Comparison of ENCODE assay signal across 34 mouse cellular contexts in the genomic region with DNA sequence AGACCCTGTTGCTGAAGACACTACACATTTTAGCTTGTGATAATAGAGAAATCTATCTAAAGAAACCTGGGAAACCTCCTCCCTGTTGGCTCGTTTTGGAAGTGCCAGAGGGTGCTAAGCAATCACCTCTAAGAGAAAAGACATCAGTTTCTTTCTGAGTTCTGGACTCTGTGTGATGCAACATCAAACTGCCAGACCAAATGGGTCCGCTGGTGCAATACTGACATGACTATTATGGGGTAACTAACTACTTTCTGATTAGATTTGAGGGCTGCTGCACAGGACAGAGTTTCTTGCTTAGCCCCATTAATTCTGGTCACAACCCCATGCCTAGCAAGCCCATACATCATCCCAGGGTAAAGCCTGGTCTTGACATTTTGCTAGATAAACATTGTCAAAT.
"Had no signal": no experiment of that assay in that cellular context is flagged by ENCODE, and none has a peak within 500 bp of the region (broad histone marks: within the 10 kb centered on the region; RNA-seq: fewer than 3 reads in every experiment).

No protein-coding gene starts in this region.

- ATAC-seq: hindbrain, embryonic 16.5 days; hindbrain, postnatal 0 days; inflammation-experienced regulatory T-cells, adult 6 months; intestine, embryonic 15.5 days; intestine, embryonic 16.5 days; intestine, postnatal 0 days had no signal

- H3K27me3 ChIP-seq: heart, embryonic 12.5 days; heart, embryonic 13.5 days; heart, embryonic 15.5 days; hindbrain, embryonic 12.5 days; hindbrain, embryonic 13.5 days; hindbrain, embryonic 15.5 days; intestine, embryonic 15.5 days; kidney, embryonic 15.5 days had no signal

- H3K36me3 ChIP-seq: heart, embryonic 10.5 days; heart, embryonic 12.5 days; heart, embryonic 13.5 days; heart, embryonic 15.5 days; hindbrain, embryonic 10.5 days; hindbrain, embryonic 12.5 days; hindbrain, embryonic 13.5 days; hindbrain, embryonic 15.5 days; intestine, embryonic 15.5 days; kidney, embryonic 15.5 days had no signal

- H3K4me3 ChIP-seq: heart, embryonic 10.5 days; heart, embryonic 12.5 days; heart, embryonic 13.5 days; heart, embryonic 15.5 days; hindbrain, embryonic 10.5 days; hindbrain, embryonic 12.5 days; hindbrain, embryonic 13.5 days; hindbrain, embryonic 15.5 days; intestine, embryonic 15.5 days; kidney, embryonic 15.5 days; layer of hippocampus, adult 2 months had no signal

- H3K27ac ChIP-seq: heart, embryonic 10.5 days; heart, embryonic 13.5 days; heart, embryonic 15.5 days; hindbrain, embryonic 10.5 days; hindbrain, embryonic 12.5 days; hindbrain, embryonic 13.5 days; hindbrain, embryonic 14.5 days; hindbrain, embryonic 15.5 days; hindbrain, postnatal 0 days; intestine, embryonic 15.5 days; kidney, embryonic 15.5 days; kidney, postnatal 0 days; layer of hippocampus, adult 2 months had no signal

- H3K9ac ChIP-seq: heart, embryonic 12.5 days; heart, embryonic 13.5 days; heart, embryonic 15.5 days; hindbrain, embryonic 12.5 days; hindbrain, embryonic 13.5 days; hindbrain, embryonic 14.5 days; hindbrain, embryonic 15.5 days; intestine, embryonic 15.5 days; kidney, embryonic 15.5 days had no signal

- H3K4me2 ChIP-seq: heart, embryonic 11.5 days; heart, embryonic 12.5 days; heart, embryonic 13.5 days; heart, embryonic 15.5 days; hindbrain, embryonic 12.5 days; hindbrain, embryonic 13.5 days; hindbrain, embryonic 14.5 days; hindbrain, embryonic 15.5 days; intestine, embryonic 15.5 days; kidney, embryonic 15.5 days had no signal

- H3K9me3 ChIP-seq: heart, embryonic 10.5 days; heart, embryonic 12.5 days; heart, embryonic 13.5 days; heart, embryonic 15.5 days; hindbrain, embryonic 10.5 days; hindbrain, embryonic 12.5 days; hindbrain, embryonic 13.5 days; hindbrain, embryonic 15.5 days; intestine, embryonic 15.5 days; kidney, embryonic 15.5 days had no signal

- DNase-seq: heart, postnatal 10 days; heart, postnatal 14 days; heart, postnatal 36 days; heart, postnatal 4 days; kidney, adult 11 months; kidney, adult 2 months; kidney, adult 8-10 months; kidney, adult 9 months; kidney, postnatal 10 days; kidney, postnatal 14 days; kidney, postnatal 25 days; kidney, postnatal 36 days; kidney, postnatal 4 days; layer of hippocampus, adult 9-11 months; layer of hippocampus, postnatal 36 days had no signal

- H3K4me1 ChIP-seq: heart, embryonic 10.5 days; heart, embryonic 12.5 days; heart, embryonic 13.5 days; heart, embryonic 15.5 days; hindbrain, embryonic 10.5 days; hindbrain, embryonic 12.5 days; hindbrain, embryonic 13.5 days; hindbrain, embryonic 15.5 days; intestine, embryonic 15.5 days; kidney, embryonic 15.5 days had no signal
